Mouse (Mus musculus) thymus, postnatal 0 days (tissue): ENCODE results near the gene Lrp1. TPM values are rescaled to one million over a fixed set of nuclear protein-coding genes. Genes with fewer than 3 reads are reported as not detected.
A peak's percentile ranks its signal among the peaks of the same experiment; 100 is the strongest.

Source experiments
- DNase-seq: peaks from one replicate; pipeline ENCODE4 v3.0.0-alpha.2; 2015; ENCODE audit warnings: low spot score
- polyA plus RNA-seq: library from polyadenylated mRNA; unstranded; fragments of >200 nt; fragmentation: Nextera tagmentation; extraction: Ambion mirVana; gene quantifications from 2 replicates; pipeline ENCODE4 v1.2.1, GENCODE M21; 2015

Lrp1 gene
- polyA plus RNA-seq, 1 experiment from 2014 or later = 8.6 TPM

GRCm38 (mm10) chr10:127594405-127594804 lies 26.5 kb downstream of the Lrp1 start:
- no peak for DNase-seq

DNA sequence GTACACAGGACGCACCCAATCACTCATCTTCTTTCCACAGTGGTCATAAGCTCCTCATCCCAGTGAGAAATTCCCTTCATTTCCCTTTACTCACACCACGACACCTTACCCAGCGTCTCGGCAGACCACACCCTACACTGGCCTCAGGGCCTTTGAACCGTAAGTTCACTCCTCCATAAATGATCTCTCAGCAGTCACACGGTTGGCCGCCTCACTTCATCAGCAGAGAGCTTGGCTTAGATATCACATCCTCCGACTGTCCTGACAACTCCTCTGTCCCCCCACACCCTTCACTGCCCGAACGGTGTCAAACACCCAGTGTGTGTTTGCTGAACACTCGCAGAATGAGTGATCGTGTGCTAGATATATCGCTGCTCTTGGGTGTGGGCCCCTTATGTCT lies 28.1 kb downstream of the Lrp1 start:
- DNase-seq = no peak

- no peak for DNase-seq
Observed at GRCm38 (mm10) chr10:127592423-127592822, 28.5 kb downstream of the Lrp1 start.

- DNase-seq = no peak
Observed at GRCm38 (mm10) chr10:127591514-127591913, 29.4 kb downstream of the Lrp1 start.

GRCm38 (mm10) chr10:127590831-127591451 lies 30.0 kb downstream of the Lrp1 start:
- DNase-seq = no peak

GRCm38 (mm10) chr10:127590256-127590655 lies 30.7 kb downstream of the Lrp1 start:
- peak; percentile 42 for DNase-seq

GRCm38 (mm10) chr10:127587776-127588175 lies 33.2 kb downstream of the Lrp1 start:
- no peak for DNase-seq

GRCm38 (mm10) chr10:127586209-127586608 lies 34.7 kb downstream of the Lrp1 start:
- peak; percentile 35 for DNase-seq

GRCm38 (mm10) chr10:127585598-127585997 lies 35.4 kb downstream of the Lrp1 start:
- DNase-seq = no peak

- DNase-seq = no peak
Observed at GRCm38 (mm10) chr10:127583649-127584048, 37.3 kb downstream of the Lrp1 start.

DNA sequence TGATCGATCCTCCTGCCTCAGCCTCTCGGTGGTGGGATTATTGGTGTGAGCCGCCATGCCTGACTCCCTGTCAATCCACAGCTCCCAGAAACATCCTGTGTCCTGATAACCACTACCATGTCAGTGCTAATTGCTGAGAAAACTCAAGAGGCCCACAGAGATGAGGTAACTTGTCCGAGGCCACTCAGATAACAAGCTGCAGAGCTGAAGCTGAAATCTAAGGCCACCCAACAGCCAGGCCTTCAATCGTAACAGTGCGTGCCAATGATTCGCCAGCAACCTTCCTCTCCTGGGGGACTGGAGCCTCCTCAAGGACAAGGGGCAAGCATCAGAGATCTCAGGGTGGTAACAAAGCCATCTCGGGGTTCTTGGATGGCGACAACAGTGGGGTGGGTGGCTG lies 39.7 kb downstream of the Lrp1 start:
- no peak for DNase-seq

DNA sequence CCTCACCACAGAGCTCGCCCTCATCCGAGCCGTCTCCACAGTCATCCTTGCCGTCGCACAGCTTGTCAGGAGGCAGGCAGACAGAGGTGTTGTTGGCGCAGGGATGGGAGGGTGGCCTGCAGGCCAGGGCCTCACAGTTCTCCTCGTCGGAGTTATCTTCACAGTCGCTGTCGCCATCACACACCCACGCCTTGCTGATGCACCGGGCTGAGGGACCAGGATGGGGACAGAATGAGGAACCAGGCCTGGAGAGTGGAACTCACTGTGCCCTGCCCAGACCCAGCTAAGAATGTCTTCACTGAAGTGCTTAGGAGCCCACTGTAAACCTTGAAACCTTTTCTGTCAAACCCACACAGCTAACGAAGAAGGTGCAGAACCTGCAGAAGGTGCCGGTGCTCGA lies 43.0 kb downstream of the Lrp1 start:
- no peak for DNase-seq

DNA sequence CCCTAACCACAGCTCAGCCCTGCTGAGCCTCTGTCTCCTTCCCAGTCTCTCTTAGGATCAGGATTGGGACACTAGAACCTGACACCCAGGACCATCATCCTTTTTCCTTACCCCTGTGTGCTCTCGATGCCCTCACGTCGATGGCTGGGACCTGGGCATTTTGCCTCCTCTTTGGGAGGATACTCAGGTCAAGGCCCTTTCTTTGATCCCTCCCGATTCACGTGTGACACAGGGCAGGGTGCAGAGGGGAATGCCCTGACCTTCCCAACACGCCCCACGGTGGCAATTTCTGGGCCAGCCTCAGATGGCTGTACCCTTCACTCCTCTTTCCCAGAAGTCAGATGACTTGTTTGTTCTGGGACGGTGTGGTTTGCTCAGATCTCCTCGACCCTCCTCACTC lies 43.8 kb downstream of the Lrp1 start:
- no peak for DNase-seq

GRCm38 (mm10) chr10:127576381-127576961 lies 44.5 kb downstream of the Lrp1 start:
- peak; percentile 37 for DNase-seq

GRCm38 (mm10) chr10:127575741-127576140 lies 45.2 kb downstream of the Lrp1 start:
- DNase-seq = no peak

- DNase-seq = no peak
Observed at GRCm38 (mm10) chr10:127572281-127572680, 48.7 kb downstream of the Lrp1 start.

- no peak for DNase-seq
Observed at GRCm38 (mm10) chr10:127570937-127571641, 49.9 kb downstream of the Lrp1 start.

GRCm38 (mm10) chr10:127570384-127570783 lies 50.6 kb downstream of the Lrp1 start:
- no peak for DNase-seq

GRCm38 (mm10) chr10:127569450-127569849 lies 51.5 kb downstream of the Lrp1 start:
- DNase-seq = peak; percentile 80

- no peak for DNase-seq
Observed at GRCm38 (mm10) chr10:127566553-127567326, 54.2 kb downstream of the Lrp1 start.

- DNase-seq = no peak
Observed at GRCm38 (mm10) chr10:127564301-127564700, 56.6 kb downstream of the Lrp1 start.

GRCm38 (mm10) chr10:127563840-127564239 lies 57.1 kb downstream of the Lrp1 start:
- no peak for DNase-seq
